Mouse (Mus musculus) ES-E14 (cell line): ENCODE measurements at regions not wholly inside any gene's neighbourhood (a gene's known extent, or its start where the extent isn't known, plus 50 kb on each side); places are given as distances from the start of the nearest gene placed in this dataset.
"Not testable (repeated sequence)": the region's sequence is repeated elsewhere in the genome, so short reads cannot be mapped to it uniquely, and the experiment has no call there.

Source experiments
- DNase-seq: peaks from one replicate; pipeline ENCODE4 v3.0.0-alpha.2; 2013; ENCODE audit warnings: low read depth, low spot score
- H3K27ac ChIP-seq: 2 replicates; pipeline ENCODE4 v1.5.1; 2012; ENCODE audit warnings: low read depth, mild to moderate bottlenecking, low read length, moderate library complexity, mixed read lengths; ENCODE audit not compliant: poor library complexity, insufficient read depth, severe bottlenecking
- H3K36me3 ChIP-seq: 2 replicates; pipeline ENCODE4 v1.6.1; 2012; ENCODE audit warnings: mild to moderate bottlenecking, low read length, moderate library complexity, mixed read lengths; ENCODE audit not compliant: control insufficient read depth, poor library complexity, insufficient read depth, severe bottlenecking
- H3K4me1 ChIP-seq, 2 experiments: fragments of 150-350 bp in 1 of 2; sonication (generic) in 1 of 2; 2 replicates each; pipeline ENCODE4 v1.6.1; 2012; ENCODE audit warnings: low read length in 2 of 2, mild to moderate bottlenecking in 1 of 2, mixed read lengths in 1 of 2; ENCODE audit not compliant: control insufficient read depth in 2 of 2, insufficient read depth in 2 of 2, poor library complexity in 1 of 2
- H3K4me3 ChIP-seq, 2 experiments: fragments of 150-350 bp in 1 of 2; sonication (generic) in 1 of 2; 2 replicates each; pipeline ENCODE4 v1.5.1; 2012; ENCODE audit warnings: low read length in 2 of 2, low read depth in 1 of 2, mild to moderate bottlenecking in 1 of 2, mixed read lengths in 1 of 2; ENCODE audit not compliant: insufficient read depth in 1 of 2, poor library complexity in 1 of 2, severe bottlenecking in 1 of 2
- H3K9ac ChIP-seq: 2 replicates; pipeline ENCODE4 v1.6.1; 2012; ENCODE audit warnings: low read depth, mild to moderate bottlenecking, low read length, mixed read lengths; ENCODE audit not compliant: poor library complexity, insufficient read depth, severe bottlenecking
- H3K9me3 ChIP-seq: fragments of 150-350 bp; sonication (generic); 2 replicates; pipeline ENCODE4 v1.6.1; 2012; ENCODE audit warnings: low read depth, mild to moderate bottlenecking, low read length; ENCODE audit not compliant: control insufficient read depth, insufficient read depth
- CHD2 ChIP-seq: IDR thresholded peaks from 2 replicates; pipeline ENCODE4 v1.6.1; 2014; ENCODE audit warnings: mild to moderate bottlenecking, low read depth, low read length, inconsistent platforms
- HCFC1 ChIP-seq: IDR thresholded peaks from 2 replicates; pipeline ENCODE4 v1.6.1; 2012; ENCODE audit warnings: low read length, inconsistent platforms, borderline replicate concordance; ENCODE audit not compliant: insufficient read depth
- MAFK ChIP-seq: IDR thresholded peaks from 2 replicates; pipeline ENCODE4 v1.6.1; 2014; ENCODE audit warnings: mild to moderate bottlenecking, low read depth, low read length, inconsistent platforms; ENCODE audit not compliant: insufficient read depth
- ZC3H11A ChIP-seq: IDR thresholded peaks from 2 replicates; pipeline ENCODE4 v1.6.1; 2012; ENCODE audit warnings: low read depth, mild to moderate bottlenecking, inconsistent platforms, low read length, borderline replicate concordance
- ZNF384 ChIP-seq: IDR thresholded peaks from 2 replicates; pipeline ENCODE4 v1.6.1; 2012; ENCODE audit warnings: low read depth, low read length, inconsistent platforms
- in situ Hi-C, 2 experiments: fragments of 600-800 bp; cut with MboI; formaldehyde crosslinking; loops; one replicate each; pipeline ENCODE4 v1.15.1; 2025; ENCODE audit warnings: low sequenced_read_pairs in 2 of 2, inconsistent platforms in 1 of 2; ENCODE audit not compliant: unreplicated experiment in 2 of 2

DNA sequence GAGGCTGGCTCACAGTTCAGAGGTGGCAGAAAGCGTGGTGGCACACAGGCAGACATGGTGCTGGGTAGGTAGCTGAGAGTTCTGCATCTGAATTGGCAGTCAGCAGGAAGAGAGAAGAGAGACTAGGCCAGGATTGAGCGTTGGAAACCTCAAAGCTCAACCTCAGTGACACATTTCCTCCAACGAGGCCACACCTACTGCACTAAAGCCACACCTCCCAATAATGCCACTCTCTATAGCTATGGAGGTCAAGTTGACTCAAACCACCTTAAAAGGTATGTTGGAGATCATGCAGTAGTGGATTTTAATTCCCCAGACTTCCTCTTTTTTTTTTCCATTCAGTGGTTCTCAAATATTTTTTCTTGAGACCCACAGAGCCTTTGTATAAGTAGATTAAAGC is 57.1 kb downstream of the Ccdc54 start:
- Histone ChIP-seq H3K27ac (no peak overlapping the region), H3K4me3 (no peak overlapping the region), H3K9ac (no peak overlapping the region), H3K9me3 (no peaks in the 10 kb centered on the region), H3K4me1 (peaks cover 0 to 2% of the 10 kb centered on the region in 2 experiments; a peak in 1 of 4 replicates), H3K36me3 (no peaks in the 10 kb centered on the region)
- TF ChIP-seq ZNF384 (no peak), HCFC1 (no peak), ZC3H11A (no peak), CHD2 (no peak), MAFK (no peak)
- no peak for DNase-seq
- in situ Hi-C loops = loop anchor here in 1 of 2 experiments (10.0 kb wide), 1 partner anchor 201 kb away; no protein-coding TSS in a partner anchor

GRCm38 (mm10) chr16:50529511-50530416 is 61.2 kb downstream of the Ccdc54 start:
- no peaks in the 10 kb centered on the region for H3K36me3 ChIP-seq
- in situ Hi-C loops = loop anchor here in 1 of 2 experiments (10.0 kb wide), 1 partner anchor 205 kb away; no protein-coding TSS in a partner anchor
- H3K4me1 ChIP-seq = peaks cover 0 to 2% of the 10 kb centered on the region in 2 experiments; a peak in 1 of 4 replicates
- peak overlapping the region; percentile 73 to 76 for H3K4me3 ChIP-seq
- peak overlapping the region; percentile 26; the same call in 1 of the 2 replicates for H3K27ac ChIP-seq
- H3K9me3 ChIP-seq = no peaks in the 10 kb centered on the region
- peak overlapping the region; percentile 80 for H3K9ac ChIP-seq
- TF ChIP-seq MAFK (no peak), CHD2 (no peak), ZC3H11A (no peak), HCFC1 (0 out of 2 replicates have a peak, but pooled peaks have one; percentile 18), ZNF384 (peak; percentile 96)
- DNase-seq = peak; percentile 77

- peak; percentile 57 for DNase-seq
- in situ Hi-C loops = no loop called here
- Histone ChIP-seq H3K4me1 (peaks cover 0 to 2% of the 10 kb centered on the region in 2 experiments; a peak in 1 of 4 replicates), H3K4me3 (peak overlapping the region; percentile 73 to 76), H3K9me3 (no peaks in the 10 kb centered on the region), H3K36me3 (no peaks in the 10 kb centered on the region), H3K27ac (peak overlapping the region; percentile 26), H3K9ac (peak overlapping the region; percentile 80)
- TF ChIP-seq CHD2 (no peak), HCFC1 (no peak), MAFK (no peak), ZC3H11A (no peak), ZNF384 (no peak)
Observed at GRCm38 (mm10) chr16:50528677-50529510, 62.1 kb downstream of the Ccdc54 start.

DNA sequence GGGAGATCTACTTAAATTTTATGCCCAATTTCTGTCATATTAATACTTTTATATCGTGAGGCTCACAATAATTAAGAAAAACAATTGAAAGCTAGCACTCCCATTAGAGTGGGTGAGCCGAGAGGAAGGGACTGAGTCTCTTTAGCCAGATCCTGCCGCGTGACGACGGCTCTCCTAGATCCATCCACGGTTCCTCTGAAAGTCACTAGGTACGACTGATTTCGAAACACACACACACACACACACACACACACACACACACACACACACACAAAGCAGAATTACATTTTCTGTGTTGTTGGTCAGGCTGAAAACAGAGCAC is 62.6 kb downstream of the Ccdc54 start:
- no peaks in the 10 kb centered on the region for H3K36me3 ChIP-seq
- H3K27ac ChIP-seq = peak overlapping the region; percentile 26; the same call in 1 of the 2 replicates
- TF ChIP-seq MAFK (no peak), HCFC1 (no peak), ZNF384 (no peak), ZC3H11A (no peak), CHD2 (no peak)
- no peak for DNase-seq
- H3K4me1 ChIP-seq = peaks cover 0 to 2% of the 10 kb centered on the region in 2 experiments; a peak in 1 of 4 replicates
- H3K9ac ChIP-seq = peak overlapping the region; percentile 80
- in situ Hi-C loops = no loop called here
- H3K4me3 ChIP-seq = peak overlapping the region; percentile 73 to 76
- no peaks in the 10 kb centered on the region for H3K9me3 ChIP-seq

- DNase-seq, in situ Hi-C loops, H3K9me3 ChIP-seq, H3K36me3 ChIP-seq, H3K27ac ChIP-seq, H3K9ac ChIP-seq, H3K4me1 ChIP-seq, H3K4me3 ChIP-seq: not testable (repeated sequence)
Observed at GRCm38 (mm10) chr16:50526930-50527329, 64.0 kb downstream of the Ccdc54 start.
